Mouse (Mus musculus): Measurements from ENCODE around the gene Afg3l1.
"Not testable (repeated sequence)": the region's sequence is repeated elsewhere in the genome, so short reads cannot be mapped to it uniquely, and the experiment has no call there.

Gene Afg3l1

DNA sequence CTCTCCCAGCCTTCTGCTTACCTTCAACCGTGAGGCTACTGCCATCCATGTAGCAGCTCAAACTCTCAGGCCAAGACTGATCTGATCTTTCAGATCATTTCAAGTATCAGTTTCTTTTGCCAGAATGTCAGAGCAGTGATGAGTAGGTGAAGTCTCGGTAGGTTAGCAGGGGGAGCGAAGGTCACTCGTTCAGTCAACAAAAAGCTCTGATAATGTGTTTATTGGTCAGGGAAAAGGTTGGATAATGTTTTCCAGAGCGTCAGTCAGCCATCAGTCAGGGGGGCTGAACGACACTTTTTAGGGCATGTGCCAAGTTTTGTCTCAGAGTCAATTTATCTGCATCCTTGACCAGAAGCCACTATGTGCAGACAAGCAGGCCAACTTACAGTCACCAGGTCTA lies 4.7 kb upstream of the Afg3l1 start:
- DNase-seq: not testable (repeated sequence)

DNA sequence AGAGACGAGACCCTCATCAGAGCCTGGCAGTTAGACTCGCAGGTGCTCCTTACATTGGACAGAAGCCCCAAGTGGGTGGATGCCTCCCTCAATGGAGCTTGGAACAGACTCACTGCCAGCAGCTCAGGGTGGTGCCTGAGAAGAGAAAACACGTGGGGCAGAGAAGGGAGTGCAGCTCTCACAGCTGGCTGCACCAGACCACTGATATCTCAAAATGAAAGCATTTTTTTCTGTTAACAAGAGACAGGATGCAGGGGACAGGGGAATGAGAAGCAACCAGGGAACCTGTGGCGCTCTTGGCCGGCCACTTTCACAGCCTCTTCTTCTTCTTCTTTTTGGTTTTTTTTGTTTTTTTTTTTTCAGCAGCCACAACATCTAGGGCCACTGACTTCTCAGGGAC lies 3.2 kb upstream of the Afg3l1 start:
- not testable (repeated sequence) for DNase-seq

GRCm38 (mm10) chr8:123476911-123477736 lies 579 bp upstream of the Afg3l1 start:
- DNase-seq: no peak

DNA sequence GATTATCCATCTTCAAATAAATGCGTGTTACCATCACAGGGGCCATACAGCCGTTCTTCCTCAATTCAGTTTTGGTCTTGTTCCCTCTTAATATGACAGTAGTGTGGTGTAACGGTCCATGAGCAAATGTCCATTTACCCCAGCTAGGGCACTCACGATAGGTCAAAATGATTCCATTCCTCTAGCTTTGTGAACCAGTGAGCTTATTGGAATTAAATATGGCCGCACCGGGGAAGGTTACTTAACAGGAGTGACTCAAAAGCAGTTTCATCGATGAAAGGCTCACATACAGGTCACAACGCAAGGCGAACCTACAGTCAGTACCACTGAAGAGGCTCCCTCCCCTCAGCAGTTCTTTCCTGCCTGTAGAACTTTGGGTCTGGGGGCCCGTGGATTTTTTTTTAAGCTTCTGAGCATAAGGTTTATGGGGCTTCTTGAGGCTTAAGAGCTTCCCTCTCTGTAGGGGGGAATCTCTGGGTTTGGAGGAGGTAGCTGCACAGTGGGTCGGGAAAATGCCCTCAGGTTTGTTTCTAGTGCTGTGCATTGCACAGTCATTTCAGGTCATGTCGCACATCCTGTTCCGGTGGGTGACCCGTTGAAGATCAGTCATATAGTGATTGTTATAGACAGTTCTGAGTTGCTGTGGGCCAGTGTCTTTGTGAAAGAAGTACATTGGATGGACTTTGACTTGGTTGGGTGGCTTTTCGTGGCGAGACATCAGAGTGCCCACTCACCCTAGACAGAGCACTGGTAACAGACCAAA lies 934 bp downstream of the Afg3l1 start:
- DNase-seq: peak; percentile 52

GRCm38 (mm10) chr8:123482627-123483026 lies 4.9 kb downstream of the Afg3l1 start:
- no peak for DNase-seq

DNA sequence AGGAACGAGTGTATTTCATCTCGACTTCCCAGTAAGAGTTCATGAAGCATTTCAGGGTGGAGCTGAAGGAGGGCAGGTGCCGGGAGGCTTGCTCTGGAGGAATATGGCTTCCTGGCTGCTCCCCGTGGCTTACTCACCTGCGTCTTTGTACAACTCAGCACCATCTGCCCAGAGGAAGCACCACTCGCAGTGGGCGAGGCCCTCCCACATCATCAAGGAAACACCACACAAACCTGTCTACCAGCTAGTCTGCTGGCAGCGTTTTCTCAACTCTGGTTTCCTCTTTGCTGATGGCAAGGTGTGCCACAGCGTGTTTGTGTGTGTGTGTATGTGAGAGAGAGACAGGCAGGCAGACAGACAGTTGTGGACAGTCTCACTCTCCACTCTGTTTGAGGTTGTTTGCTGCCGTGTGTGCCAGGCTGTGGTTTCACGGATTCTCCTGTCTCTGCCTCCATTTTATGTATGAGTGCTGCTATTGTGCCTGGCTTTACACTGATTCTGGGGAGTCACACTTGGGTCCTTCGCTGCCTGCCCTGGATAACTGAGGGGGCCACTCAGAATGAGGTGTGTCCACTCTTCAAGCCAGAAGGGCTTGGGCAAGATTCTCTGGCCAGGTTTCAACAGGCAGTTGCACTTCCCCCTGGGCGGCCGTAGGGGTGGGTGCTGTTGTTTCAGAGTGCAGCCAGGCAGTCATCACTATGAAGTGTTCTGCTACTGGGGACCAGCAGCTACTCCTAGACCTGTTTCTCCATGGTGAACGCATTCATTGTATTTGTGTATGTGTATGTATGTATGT lies 13.8 kb downstream of the Afg3l1 start:
- DNase-seq: no peak

DNA sequence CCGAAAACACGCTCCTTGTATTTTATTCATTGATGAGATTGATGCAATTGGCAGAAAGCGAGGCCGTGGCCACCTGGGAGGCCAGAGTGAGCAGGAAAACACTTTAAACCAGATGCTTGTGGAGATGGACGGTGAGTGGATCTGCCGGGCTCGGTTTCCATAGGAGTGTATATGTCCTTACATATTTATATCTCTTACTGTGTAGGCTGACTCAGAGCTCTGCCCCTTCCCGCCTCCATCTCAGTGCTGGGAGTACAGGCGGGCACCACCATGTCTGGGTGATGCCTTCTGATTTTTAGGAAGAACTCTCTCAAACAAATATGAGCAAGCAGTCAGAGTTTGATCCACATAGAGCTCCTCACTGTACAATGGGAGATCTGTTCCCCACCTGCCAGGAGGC lies 15.2 kb downstream of the Afg3l1 start:
- DNase-seq: no peak

GRCm38 (mm10) chr8:123497699-123498098 lies 20.0 kb downstream of the Afg3l1 start:
- no peak for DNase-seq

- peak; percentile 55 for DNase-seq
Measured at GRCm38 (mm10) chr8:123498963-123499362, 21.3 kb downstream of the Afg3l1 start.

- DNase-seq: no peak
Measured at GRCm38 (mm10) chr8:123499556-123499955, 21.9 kb downstream of the Afg3l1 start.

GRCm38 (mm10) chr8:123502192-123502591 lies 24.5 kb downstream of the Afg3l1 start:
- DNase-seq: no peak

DNA sequence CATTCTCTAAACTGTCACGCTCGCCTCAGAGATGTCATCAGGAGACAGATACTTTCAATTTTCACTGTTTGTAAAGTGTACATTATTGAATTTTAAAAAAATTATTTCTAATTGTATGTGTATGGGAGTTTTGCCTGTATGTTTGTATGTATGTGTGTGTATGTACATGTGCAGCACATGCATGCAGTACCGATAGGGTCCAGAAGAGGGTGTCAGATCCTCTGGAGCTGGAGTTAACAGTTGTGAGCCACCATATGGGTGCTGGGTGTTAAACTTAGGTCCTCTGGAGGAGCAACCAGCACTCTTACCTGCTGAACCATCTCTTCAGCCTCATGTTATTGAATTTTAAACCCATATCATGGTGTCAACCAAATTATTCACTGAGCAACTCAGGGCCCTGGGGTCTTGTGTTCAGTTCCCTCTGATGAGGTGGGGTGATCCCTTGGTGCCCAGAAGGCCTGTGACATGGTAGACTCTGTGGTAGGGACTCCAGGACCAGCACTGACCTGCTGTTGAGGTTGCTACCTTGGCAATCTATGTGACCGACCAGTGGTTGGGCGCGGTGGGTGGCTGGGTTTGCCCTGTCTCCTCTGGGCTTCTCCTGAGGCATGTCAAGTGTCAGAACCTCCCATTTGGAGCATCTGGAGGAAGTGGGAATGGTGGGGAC lies 26.2 kb downstream of the Afg3l1 start:
- no peak for DNase-seq

GRCm38 (mm10) chr8:123504591-123505195 lies 27.0 kb downstream of the Afg3l1 start:
- DNase-seq: no peak

DNA sequence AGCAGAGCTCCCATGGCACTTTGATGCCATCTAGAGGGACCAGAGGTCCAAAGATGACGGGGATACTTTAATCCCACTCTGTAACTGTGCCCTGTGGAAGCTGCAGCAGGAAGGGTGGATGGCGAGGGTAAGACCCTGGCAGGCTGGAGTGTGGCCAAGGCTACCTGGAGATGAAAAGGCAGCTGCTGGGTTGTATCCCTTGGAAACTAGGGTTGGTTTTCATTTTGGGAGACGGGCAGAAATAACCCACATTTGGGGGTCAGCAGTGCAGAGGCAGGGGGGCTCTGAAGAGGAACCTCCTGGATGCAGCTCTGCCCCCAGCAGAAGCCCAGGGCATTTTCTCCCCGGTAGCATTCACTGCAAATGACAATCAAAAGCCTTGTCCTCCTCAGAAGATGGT lies 27.6 kb downstream of the Afg3l1 start:
- DNase-seq: no peak

DNA sequence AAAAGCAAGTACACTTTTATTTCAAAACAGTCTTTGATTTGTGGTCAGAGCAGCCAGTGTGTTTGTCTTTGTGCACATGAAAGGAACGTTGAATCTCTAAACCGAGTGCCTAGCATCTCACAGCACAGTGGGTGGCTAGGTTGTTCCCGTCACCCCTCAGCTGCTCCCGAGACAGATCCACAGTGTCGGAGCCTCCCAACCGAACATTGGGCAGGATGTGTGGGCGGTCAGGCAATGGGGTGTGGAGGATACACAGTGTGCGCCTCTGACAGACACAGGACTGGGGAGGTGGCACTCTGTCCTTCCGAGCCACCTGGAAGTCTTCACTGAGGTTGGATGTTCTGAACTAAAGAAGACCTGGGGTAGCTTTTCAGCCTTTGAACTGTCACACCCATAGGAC lies 28.0 kb downstream of the Afg3l1 start:
- DNase-seq: no peak

GRCm38 (mm10) chr8:123507153-123507552 lies 29.4 kb downstream of the Afg3l1 start:
- no peak for DNase-seq

GRCm38 (mm10) chr8:123510819-123511218 lies 33.1 kb downstream of the Afg3l1 start:
- DNase-seq: no peak

GRCm38 (mm10) chr8:123514136-123514535 lies 36.4 kb downstream of the Afg3l1 start:
- DNase-seq: no peak

DNA sequence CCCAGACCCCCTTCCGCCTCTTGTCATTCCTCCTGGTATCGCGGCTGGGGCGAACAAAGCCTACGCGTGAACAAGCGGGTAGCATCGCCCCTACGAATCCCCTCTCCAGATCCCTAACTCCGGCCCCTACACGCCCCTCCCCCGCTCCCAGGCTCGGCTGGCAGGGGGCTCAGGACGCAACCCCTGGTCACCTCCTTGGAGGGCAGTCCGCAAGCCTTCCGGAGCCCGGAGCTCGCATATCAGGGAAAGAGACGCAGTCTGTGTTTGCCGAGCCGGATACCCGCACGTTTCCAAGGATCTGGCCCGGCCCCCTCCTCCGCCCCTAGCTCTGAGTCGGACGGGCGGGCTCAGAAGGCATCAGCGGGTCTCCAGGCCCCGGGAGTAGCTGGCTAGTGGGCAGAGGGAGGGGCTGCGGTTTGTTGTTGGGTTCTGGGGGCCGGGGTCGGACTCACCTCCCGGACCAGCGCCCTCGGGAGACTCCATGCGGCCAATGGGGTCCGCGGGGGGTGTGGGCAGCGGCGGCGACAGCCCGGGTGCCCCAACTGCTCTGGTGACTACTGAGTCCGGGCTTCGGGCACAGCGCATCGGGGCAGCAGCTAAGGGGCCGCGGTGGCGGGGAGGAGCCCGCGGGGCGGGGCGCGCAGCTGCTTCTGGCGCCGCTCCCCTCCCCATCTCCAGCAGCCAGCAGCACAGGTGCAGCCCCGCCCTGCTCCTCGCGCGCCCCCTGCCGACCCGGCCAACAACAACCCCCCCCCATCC lies 37.3 kb downstream of the Afg3l1 start, which contains the start of gene Dbndd1:
TSS of gene Dbndd1 (minus strand) at position 683 of the 759 bp plus-strand sequence.
- DNase-seq: peak; percentile 54

- DNase-seq: peak; percentile 47
Measured at GRCm38 (mm10) chr8:123515540-123515897, 37.8 kb downstream of the Afg3l1 start.

GRCm38 (mm10) chr8:123516596-123516995 lies 38.9 kb downstream of the Afg3l1 start:
- no peak for DNase-seq

- no peak for DNase-seq
Measured at GRCm38 (mm10) chr8:123518172-123518571, 40.5 kb downstream of the Afg3l1 start.
